Mouse (Mus musculus) stomach, embryonic 14.5 days (tissue): ENCODE measurements around the gene Dnajc3. TPM values are rescaled to one million over a fixed set of nuclear protein-coding genes. Genes with fewer than 3 reads are reported as not detected.

Experiments used
- ATAC-seq: fragments of 200-750 bp; cut with Nextera tagmentation; 2 replicates; pipeline ENCODE4 v1.8.0; 2017; ENCODE audit warnings: low read depth, moderate TSS enrichment; ENCODE audit not compliant: insufficient number of reproducible peaks, insufficient read depth, low FRiP score
- H3K27ac ChIP-seq: fragments of 300-500 bp; sonication (generic); 2 replicates; pipeline ENCODE4 v1.5.1; 2014; ENCODE audit warnings: mild to moderate bottlenecking, low read length, moderate library complexity, mixed read lengths
- H3K27me3 ChIP-seq: fragments of 300-500 bp; sonication (generic); 2 replicates; pipeline ENCODE4 v1.6.1; 2014; ENCODE audit warnings: low read length, control low read depth, mixed read lengths; ENCODE audit not compliant: control insufficient read depth, insufficient read depth
- H3K36me3 ChIP-seq: fragments of 300-500 bp; sonication (generic); 2 replicates; pipeline ENCODE4 v1.6.1; 2014; ENCODE audit warnings: mild to moderate bottlenecking, control low read depth, low read length, moderate library complexity, mixed read lengths; ENCODE audit not compliant: control insufficient read depth, insufficient read depth
- H3K4me1 ChIP-seq: fragments of 300-500 bp; sonication (generic); 2 replicates; pipeline ENCODE4 v1.6.1; 2014; ENCODE audit warnings: low read length, control low read depth, mixed read lengths; ENCODE audit not compliant: control insufficient read depth, insufficient read depth
- H3K4me2 ChIP-seq: fragments of 300-500 bp; sonication (generic); replicated peaks from 2 replicates; pipeline ENCODE4 v1.6.1; 2014; ENCODE audit warnings: low read depth, low read length, control low read depth
- H3K4me3 ChIP-seq: fragments of 300-500 bp; sonication (generic); 2 replicates; pipeline ENCODE4 v1.5.1; 2014; ENCODE audit warnings: low read depth, low read length, control low read depth
- H3K9ac ChIP-seq: fragments of 300-500 bp; sonication (generic); replicated peaks from 2 replicates; pipeline ENCODE4 v1.6.1; 2014; ENCODE audit warnings: low read depth, mild to moderate bottlenecking, control low read depth, low read length, moderate library complexity, mixed read lengths
- H3K9me3 ChIP-seq: fragments of 300-500 bp; sonication (generic); 2 replicates; pipeline ENCODE4 v1.6.1; 2016; ENCODE audit warnings: low read depth, low read length, control low read depth; ENCODE audit not compliant: control insufficient read depth
- WGBS: fragments of 180-500 bp; shearing (Covaris S2); extraction: QIAGEN DNeasy Blood & Tissue Kit; methylation state at CpG from one replicate; pipeline ENCODE4 v1.1.7; 2014; 5-methylcytosine and 5-hydroxymethylcytosine counted together
- polyA plus RNA-seq: library from polyadenylated mRNA; unstranded; fragments of >200 nt; fragmentation: Nextera tagmentation; extraction: Ambion mirVana; gene quantifications from 2 replicates; pipeline ENCODE4 v1.2.1, GENCODE M21; 2014

The Dnajc3 gene
- polyA plus RNA-seq, 1 experiment from 2014 or later, result 35.7 TPM

DNA sequence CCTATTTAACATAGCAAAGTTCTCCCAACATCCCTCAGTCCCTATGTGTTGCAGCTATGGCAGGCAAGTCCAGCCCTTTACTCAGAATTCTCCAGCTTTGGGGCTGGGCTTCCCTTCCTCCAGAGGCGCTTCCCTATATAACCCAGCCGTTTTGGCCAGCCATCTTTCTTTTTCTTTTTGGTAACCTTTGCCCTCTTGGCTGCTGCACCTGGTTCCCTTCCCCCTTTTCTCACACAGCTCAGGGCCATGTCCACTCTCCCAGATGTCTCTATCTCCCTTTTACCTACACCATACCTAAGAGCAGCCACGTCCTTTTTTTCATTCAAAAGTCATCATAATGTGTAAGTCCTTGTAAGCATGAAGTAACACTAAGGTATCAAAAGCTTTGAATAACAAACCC, 1.5 kb upstream of the Dnajc3 start:
- Histone ChIP-seq H3K4me2 (no peak overlapping the region), H3K27ac (no peak overlapping the region), H3K36me3 (no peaks in the 10 kb centered on the region), H3K27me3 (no peaks in the 10 kb centered on the region), H3K4me3 (no peak overlapping the region), H3K4me1 (peaks cover 12% of the 10 kb centered on the region), H3K9me3 (no peaks in the 10 kb centered on the region), H3K9ac (no peak overlapping the region)
- ATAC-seq, result no peak
- WGBS, result 52% methylated on average over 3 of the region's 3 CpGs

DNA sequence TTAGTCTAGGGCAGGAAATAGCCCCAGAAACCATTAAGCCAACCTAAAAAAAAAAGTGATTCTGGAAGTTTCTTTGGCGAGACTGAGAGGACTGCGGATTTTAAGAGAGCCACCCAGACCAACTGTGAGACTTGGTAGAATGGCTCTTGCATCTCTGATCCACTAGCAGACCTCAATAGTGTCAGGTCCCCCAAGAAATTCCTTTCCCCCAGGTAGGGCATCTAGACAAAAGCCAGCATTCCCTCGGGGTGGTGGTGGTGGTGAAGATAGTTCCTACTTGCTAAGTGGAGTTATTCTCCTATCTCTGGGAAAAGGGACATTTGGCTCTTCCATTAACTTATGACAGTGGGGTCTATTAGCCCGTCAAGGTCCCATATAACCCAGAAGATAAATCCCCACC, 824 bp upstream of the Dnajc3 start:
- 38% methylated on average over 4 of the region's 4 CpGs for WGBS
- H3K27ac ChIP-seq, result peak overlapping the region; percentile 82; the same call in 1 of the 2 replicates
- H3K4me2 ChIP-seq, result peak overlapping the region; percentile 47
- no peaks in the 10 kb centered on the region for H3K9me3 ChIP-seq
- ATAC-seq, result no peak
- H3K36me3 ChIP-seq, result no peaks in the 10 kb centered on the region
- no peaks in the 10 kb centered on the region for H3K27me3 ChIP-seq
- H3K4me3 ChIP-seq, result peak overlapping the region; percentile 100
- peak overlapping the region; percentile 40 for H3K9ac ChIP-seq
- H3K4me1 ChIP-seq, result peaks cover 15% of the 10 kb centered on the region

DNA sequence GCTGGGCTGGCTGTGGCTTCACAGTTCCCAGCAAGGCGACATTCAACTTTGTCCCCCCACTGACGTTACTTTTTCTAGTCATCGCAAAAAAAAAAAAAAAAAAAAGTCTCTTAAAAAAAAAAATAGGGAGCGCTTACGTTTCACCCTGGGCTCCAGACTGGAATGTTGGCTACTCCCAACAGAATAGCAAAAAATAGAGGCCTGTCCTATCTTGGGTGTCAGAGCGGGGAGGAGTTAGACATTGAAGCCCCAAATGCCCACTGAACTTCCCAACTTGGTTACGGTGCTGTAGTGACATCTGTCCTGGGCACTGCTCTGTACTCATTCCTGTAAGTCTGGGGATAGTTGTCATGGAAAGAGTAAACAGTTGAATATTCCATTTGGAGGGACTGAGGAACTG, 775 bp downstream of the Dnajc3 start:
- H3K9me3 ChIP-seq, result no peaks in the 10 kb centered on the region
- no peak for ATAC-seq
- no peaks in the 10 kb centered on the region for H3K27me3 ChIP-seq
- H3K36me3 ChIP-seq, result no peaks in the 10 kb centered on the region
- no peak overlapping the region for H3K27ac ChIP-seq
- under 1% methylated on average over 7 of the region's 7 CpGs for WGBS
- H3K4me1 ChIP-seq, result peaks cover 17% of the 10 kb centered on the region
- peak overlapping the region; percentile 70 for H3K4me2 ChIP-seq
- H3K4me3 ChIP-seq, result peak overlapping the region; percentile 100
- H3K9ac ChIP-seq, result peak overlapping the region; percentile 98

DNA sequence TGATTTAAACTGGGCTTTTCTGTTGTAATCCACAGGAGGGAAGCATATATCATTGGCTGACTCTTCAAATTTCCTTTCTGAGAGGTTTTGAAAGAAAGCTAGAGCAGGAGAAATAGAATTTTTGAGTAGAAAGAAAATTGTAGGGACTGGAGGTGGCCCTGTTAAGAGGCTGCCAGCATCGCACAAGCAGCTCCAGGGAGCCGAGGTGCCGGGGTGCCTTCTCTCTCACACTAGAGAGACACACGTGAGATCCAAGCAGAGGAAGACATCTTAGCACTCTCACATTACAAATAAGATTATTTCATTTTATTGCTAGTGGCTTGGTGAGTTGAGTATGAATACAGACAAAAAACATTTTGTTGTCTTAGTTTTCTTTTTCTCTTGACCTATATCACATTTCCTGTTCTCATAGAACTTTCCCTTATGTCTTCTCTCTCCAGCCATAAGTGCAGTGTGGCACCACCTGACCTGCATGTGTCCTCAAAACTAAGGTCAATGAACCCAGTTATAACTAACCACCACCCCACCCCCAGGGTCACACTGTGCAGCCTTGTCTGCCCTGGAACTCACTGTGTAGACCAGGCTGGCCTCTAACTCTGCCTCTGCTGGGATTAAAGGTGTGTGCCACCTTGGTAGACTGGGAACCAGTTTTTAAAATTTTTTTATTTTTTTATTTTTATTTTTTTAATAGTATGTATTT, 3.2 kb downstream of the Dnajc3 start:
- Histone ChIP-seq H3K4me2 (no peak overlapping the region), H3K9ac (no peak overlapping the region), H3K36me3 (no peaks in the 10 kb centered on the region), H3K27me3 (no peaks in the 10 kb centered on the region), H3K9me3 (no peaks in the 10 kb centered on the region), H3K27ac (no peak overlapping the region), H3K4me1 (peaks cover 17% of the 10 kb centered on the region), H3K4me3 (no peak overlapping the region)
- 89% methylated on average over 4 of the region's 4 CpGs for whole genome bisulfite sequencing
- no peak for ATAC-seq

DNA sequence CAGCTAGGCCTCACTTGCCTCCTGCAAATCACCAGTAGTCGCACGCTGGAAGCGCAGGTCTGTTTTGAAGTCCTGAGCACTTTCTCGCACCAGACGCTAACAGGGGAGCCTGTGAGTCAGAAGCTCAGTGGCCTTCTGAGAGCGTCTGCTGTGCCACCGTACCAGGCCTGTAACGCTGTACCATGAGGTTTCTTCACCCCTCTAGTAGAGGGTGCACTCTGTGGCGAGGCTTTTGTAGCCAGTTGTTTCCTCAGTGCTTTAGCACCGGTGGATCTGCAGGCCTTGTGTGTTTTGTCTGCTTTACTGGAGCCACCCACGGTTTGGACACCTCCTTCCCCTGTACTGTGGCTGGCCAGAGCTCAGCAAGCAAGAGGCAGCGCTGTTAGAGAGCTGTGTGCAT, 4.3 kb downstream of the Dnajc3 start:
- H3K27me3 ChIP-seq, result no peaks in the 10 kb centered on the region
- H3K4me1 ChIP-seq, result peaks cover 11% of the 10 kb centered on the region
- H3K9ac ChIP-seq, result no peak overlapping the region
- 61% methylated on average over 12 of the region's 12 CpGs for WGBS
- no peak overlapping the region for H3K4me2 ChIP-seq
- H3K4me3 ChIP-seq, result no peak overlapping the region
- H3K27ac ChIP-seq, result no peak overlapping the region
- H3K9me3 ChIP-seq, result no peaks in the 10 kb centered on the region
- ATAC-seq, result no peak
- H3K36me3 ChIP-seq, result no peaks in the 10 kb centered on the region

DNA sequence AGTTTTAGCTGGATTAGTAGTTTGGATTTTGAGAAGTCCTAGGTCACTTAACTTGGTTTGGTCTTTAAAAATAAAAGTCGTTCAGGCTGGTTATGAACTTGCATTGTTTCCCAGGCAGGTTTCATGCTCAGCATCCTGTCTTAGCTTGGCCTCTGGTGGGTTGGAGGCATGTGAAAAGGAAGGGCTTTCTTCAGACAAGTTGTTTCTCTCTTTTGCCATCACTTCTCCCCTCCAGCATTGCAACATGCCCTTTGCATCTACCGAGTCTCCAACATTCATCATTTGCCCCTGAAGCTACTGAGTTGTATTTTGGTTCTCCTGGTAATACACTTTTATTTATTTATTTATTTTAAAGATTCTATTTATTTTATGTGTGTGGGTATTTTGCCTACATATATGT, 6.9 kb downstream of the Dnajc3 start:
- no peak overlapping the region for H3K4me3 ChIP-seq

DNA sequence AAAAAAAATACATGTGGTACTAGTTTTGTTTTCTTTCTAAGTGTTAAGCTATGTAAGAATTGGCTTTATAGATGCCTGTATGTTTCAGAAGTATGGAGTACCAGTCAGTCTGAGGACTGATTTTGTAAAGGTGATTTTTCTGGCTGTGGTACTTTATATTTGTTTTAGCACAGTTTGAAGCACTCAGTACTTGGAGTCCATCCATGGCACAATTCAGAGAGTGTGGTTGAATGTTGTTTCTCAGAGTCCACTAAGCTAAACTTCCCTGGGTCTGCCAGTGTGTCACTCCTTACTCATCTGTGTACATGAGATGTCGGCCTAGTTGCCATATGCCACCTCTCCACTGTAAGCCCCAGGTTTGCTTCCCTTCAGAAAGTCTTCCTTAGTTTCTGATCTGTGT, 11.1 kb downstream of the Dnajc3 start:
- 0 out of 2 replicates have a peak, but pooled peaks cover 3% of the 10 kb centered on the region for H3K36me3 ChIP-seq
- H3K9me3 ChIP-seq, result no peaks in the 10 kb centered on the region
- H3K9ac ChIP-seq, result no peak overlapping the region
- H3K27me3 ChIP-seq, result no peaks in the 10 kb centered on the region
- 78% methylated on average over 1 of the region's 1 CpGs for WGBS
- ATAC-seq, result no peak
- H3K4me3 ChIP-seq, result no peak overlapping the region
- no peak overlapping the region for H3K27ac ChIP-seq
- no peaks in the 10 kb centered on the region for H3K4me1 ChIP-seq
- no peak overlapping the region for H3K4me2 ChIP-seq

More for the DNA sequence above, 6.9 kb downstream of the Dnajc3 start:
- Histone ChIP-seq H3K4me2 (no peak overlapping the region), H3K9ac (no peak overlapping the region), H3K9me3 (no peaks in the 10 kb centered on the region), H3K27ac (no peak overlapping the region), H3K36me3 (no peaks in the 10 kb centered on the region), H3K27me3 (no peaks in the 10 kb centered on the region), H3K4me1 (0 out of 2 replicates have a peak, but pooled peaks cover 4% of the 10 kb centered on the region)
- WGBS, result 74% methylated on average over 2 of the region's 2 CpGs
- no peak for ATAC-seq

DNA sequence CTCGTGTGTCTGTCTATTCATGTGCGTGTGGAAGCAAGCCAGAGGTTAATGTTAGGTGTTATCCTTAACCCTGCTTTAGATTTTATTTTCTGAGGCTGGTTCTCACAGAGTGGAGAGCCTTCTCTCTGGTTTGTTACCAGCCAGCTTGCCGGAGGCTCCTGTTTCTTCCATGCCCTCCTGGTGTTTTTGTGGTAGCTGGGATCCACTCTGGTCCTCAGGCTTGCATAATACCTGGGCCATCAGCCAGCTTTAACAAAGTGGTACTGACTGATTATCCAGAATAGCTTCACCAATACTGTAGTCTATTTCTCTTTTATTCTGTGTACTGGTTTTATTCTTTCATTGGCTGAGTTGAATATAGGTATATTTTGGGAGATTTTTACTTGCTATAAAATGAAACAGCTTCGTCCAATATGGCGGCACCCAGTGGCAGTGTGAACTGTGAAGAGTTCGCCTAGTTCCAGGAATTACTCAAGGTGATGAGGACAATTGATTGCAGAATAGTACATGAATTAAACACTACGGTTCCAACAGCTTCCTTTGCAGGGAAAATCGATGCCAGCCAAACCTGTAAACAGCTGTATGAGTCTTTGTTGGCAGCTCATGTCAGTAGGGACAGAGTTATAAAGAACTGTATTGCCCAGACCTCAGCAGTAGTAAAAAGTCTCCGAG, 14.3 kb downstream of the Dnajc3 start:
- H3K27ac ChIP-seq, result no peak overlapping the region
- no peak overlapping the region for H3K9ac ChIP-seq
- 0 out of 2 replicates have a peak, but pooled peaks cover 10% of the 10 kb centered on the region for H3K36me3 ChIP-seq
- H3K4me2 ChIP-seq, result no peak overlapping the region
- ATAC-seq, result no peak
- H3K27me3 ChIP-seq, result no peaks in the 10 kb centered on the region
- H3K4me3 ChIP-seq, result no peak overlapping the region
- H3K9me3 ChIP-seq, result no peaks in the 10 kb centered on the region
- WGBS, result 95% methylated on average over 9 of the region's 9 CpGs
- H3K4me1 ChIP-seq, result no peaks in the 10 kb centered on the region
